Mouse (Mus musculus) midbrain, embryonic 10.5 days (tissue): Measurements from ENCODE around the gene Hoxa13. TPM values are rescaled to one million over a fixed set of nuclear protein-coding genes. Genes with fewer than 3 reads are reported as not detected.

Source experiments
- DNase-seq: peaks from one replicate; pipeline ENCODE4 v3.0.0-alpha.2; 2017; ENCODE audit warnings: low spot score
- H3K27ac ChIP-seq: fragments of 300-500 bp; sonication (generic); replicated peaks from 2 replicates; pipeline ENCODE4 v1.5.1; 2016; ENCODE audit warnings: mild to moderate bottlenecking
- H3K27me3 ChIP-seq: fragments of 300-500 bp; sonication (generic); 2 replicates; pipeline ENCODE4 v1.6.1; 2016; ENCODE audit warnings: low read depth, mild to moderate bottlenecking; ENCODE audit not compliant: poor library complexity, severe bottlenecking
- H3K36me3 ChIP-seq: fragments of 300-500 bp; sonication (generic); 2 replicates; pipeline ENCODE4 v1.6.1; 2016; ENCODE audit warnings: mild to moderate bottlenecking, moderate library complexity
- H3K4me1 ChIP-seq: fragments of 300-500 bp; sonication (generic); 2 replicates; pipeline ENCODE4 v1.6.1; 2016
- H3K4me3 ChIP-seq: fragments of 300-500 bp; sonication (generic); 2 replicates; pipeline ENCODE4 v1.5.1; 2016; ENCODE audit warnings: mild to moderate bottlenecking, moderate library complexity
- H3K9me3 ChIP-seq: fragments of 300-500 bp; sonication (generic); replicated peaks from 2 replicates; pipeline ENCODE4 v1.6.1; 2016; ENCODE audit warnings: mild to moderate bottlenecking
- WGBS: fragments of 180-500 bp; shearing (Covaris S2); methylation state at CpG from one replicate; pipeline ENCODE4 v1.1.7; 2016; 5-methylcytosine and 5-hydroxymethylcytosine counted together
- polyA plus RNA-seq: library from polyadenylated mRNA; unstranded; fragments of >200 nt; fragmentation: Nextera tagmentation; extraction: Ambion mirVana; gene quantifications from 2 replicates; pipeline ENCODE4 v1.2.1, GENCODE M21; 2016

Gene Hoxa13
- polyA plus RNA-seq, 1 experiment from 2014 or later: not detected

- Histone ChIP-seq H3K4me3 (0 out of 2 replicates have a peak overlapping the region, but pooled peaks have one; percentile 17), H3K4me1 (peaks cover 8% of the 10 kb centered on the region), H3K9me3 (no peaks in the 10 kb centered on the region), H3K27me3 (peaks cover 100% of the 10 kb centered on the region), H3K36me3 (no peaks in the 10 kb centered on the region), H3K27ac (no peak overlapping the region)
- DNase-seq: peak; percentile 70
- WGBS: under 1% methylated on average over 35 of the region's 35 CpGs
These were observed 7.8 kb downstream of the Hoxa13 start for GRCm38 (mm10) chr6:52252775-52253376.

GRCm38 (mm10) chr6:52252016-52252774 is 8.5 kb downstream of the Hoxa13 start:
- Histone ChIP-seq H3K9me3 (no peaks in the 10 kb centered on the region), H3K27ac (no peak overlapping the region), H3K4me3 (no peak overlapping the region), H3K36me3 (no peaks in the 10 kb centered on the region), H3K4me1 (peaks cover 8% of the 10 kb centered on the region), H3K27me3 (peaks cover 100% of the 10 kb centered on the region)
- 1% methylated on average over 24 of the region's 24 CpGs for WGBS
- no peak for DNase-seq

GRCm38 (mm10) chr6:52251177-52251879 is 9.4 kb downstream of the Hoxa13 start:
- WGBS: 14% methylated on average over 7 of the region's 7 CpGs
- no peak overlapping the region for H3K27ac ChIP-seq
- no peak overlapping the region for H3K4me3 ChIP-seq
- H3K36me3 ChIP-seq: no peaks in the 10 kb centered on the region
- peaks cover 100% of the 10 kb centered on the region for H3K27me3 ChIP-seq
- peaks cover 8% of the 10 kb centered on the region for H3K4me1 ChIP-seq
- no peaks in the 10 kb centered on the region for H3K9me3 ChIP-seq
- DNase-seq: no peak

- Histone ChIP-seq H3K4me1 (peaks cover 11% of the 10 kb centered on the region), H3K9me3 (no peaks in the 10 kb centered on the region), H3K27me3 (peaks cover 100% of the 10 kb centered on the region), H3K36me3 (no peaks in the 10 kb centered on the region), H3K27ac (no peak overlapping the region), H3K4me3 (no peak overlapping the region)
- WGBS: under 1% methylated on average over 4 of the region's 4 CpGs
- no peak for DNase-seq
These were observed 10.9 kb downstream of the Hoxa13 start for GRCm38 (mm10) chr6:52249826-52250225.

GRCm38 (mm10) chr6:52249415-52249738 is 11.3 kb downstream of the Hoxa13 start:
- Histone ChIP-seq H3K27ac (no peak overlapping the region), H3K4me3 (no peak overlapping the region), H3K27me3 (peaks cover 100% of the 10 kb centered on the region), H3K4me1 (peaks cover 11% of the 10 kb centered on the region), H3K9me3 (no peaks in the 10 kb centered on the region), H3K36me3 (no peaks in the 10 kb centered on the region)
- DNase-seq: no peak
- under 1% methylated on average over 16 of the region's 16 CpGs for WGBS

- DNase-seq: no peak
- WGBS: 2% methylated on average over 27 of the region's 27 CpGs
- no peak overlapping the region for H3K27ac ChIP-seq
- H3K36me3 ChIP-seq: no peaks in the 10 kb centered on the region
- H3K9me3 ChIP-seq: no peaks in the 10 kb centered on the region
- no peak overlapping the region for H3K4me3 ChIP-seq
- H3K4me1 ChIP-seq: peaks cover 11% of the 10 kb centered on the region
- H3K27me3 ChIP-seq: peaks cover 100% of the 10 kb centered on the region
These were observed 11.9 kb downstream of the Hoxa13 start for GRCm38 (mm10) chr6:52248638-52249414.

GRCm38 (mm10) chr6:52247766-52248637 is 12.7 kb downstream of the Hoxa13 start:
- H3K36me3 ChIP-seq: no peaks in the 10 kb centered on the region
- H3K4me3 ChIP-seq: no peak overlapping the region
- DNase-seq: peak; percentile 50
- peaks cover 6% of the 10 kb centered on the region for H3K4me1 ChIP-seq
- H3K27ac ChIP-seq: no peak overlapping the region
- H3K27me3 ChIP-seq: peaks cover 100% of the 10 kb centered on the region
- no peaks in the 10 kb centered on the region for H3K9me3 ChIP-seq
- WGBS: under 1% methylated on average over 23 of the region's 23 CpGs

- H3K27ac ChIP-seq: no peak overlapping the region
- H3K4me1 ChIP-seq: peaks cover 6% of the 10 kb centered on the region
- no peaks in the 10 kb centered on the region for H3K36me3 ChIP-seq
- no peaks in the 10 kb centered on the region for H3K9me3 ChIP-seq
- no peak for DNase-seq
- H3K4me3 ChIP-seq: no peak overlapping the region
- WGBS: 4% methylated on average over 3 of the region's 3 CpGs
- peaks cover 100% of the 10 kb centered on the region for H3K27me3 ChIP-seq
These were observed 13.8 kb downstream of the Hoxa13 start for GRCm38 (mm10) chr6:52246916-52247315.

- no peak for DNase-seq
- Histone ChIP-seq H3K4me3 (no peak overlapping the region), H3K36me3 (no peaks in the 10 kb centered on the region), H3K9me3 (no peaks in the 10 kb centered on the region), H3K27me3 (peaks cover 100% of the 10 kb centered on the region), H3K4me1 (peaks cover 6% of the 10 kb centered on the region), H3K27ac (no peak overlapping the region)
- WGBS: under 1% methylated on average over 26 of the region's 26 CpGs
These were observed 14.3 kb downstream of the Hoxa13 start for GRCm38 (mm10) chr6:52246403-52246803.

- Histone ChIP-seq H3K27me3 (peaks cover 100% of the 10 kb centered on the region), H3K9me3 (no peaks in the 10 kb centered on the region), H3K4me3 (no peak within 1 kb of the TSS), H3K36me3 (no peaks in the 10 kb centered on the region), H3K4me1 (peaks cover 6% of the 10 kb centered on the region), H3K27ac (no peak within 1 kb of the TSS)
- 2% methylated on average over 20 of the region's 20 CpGs for WGBS
- DNase-seq: no peak
These were observed 14.9 kb downstream of the Hoxa13 start, which contains the start of gene Hoxa11 for GRCm38 (mm10) chr6:52245757-52246142. Hoxa11 (minus strand) TSS chr6:52245810.

- Histone ChIP-seq H3K27me3 (peaks cover 100% of the 10 kb centered on the region), H3K4me3 (no peak overlapping the region), H3K27ac (no peak overlapping the region), H3K9me3 (no peaks in the 10 kb centered on the region), H3K4me1 (peaks cover 6% of the 10 kb centered on the region), H3K36me3 (no peaks in the 10 kb centered on the region)
- DNase-seq: no peak
- WGBS: under 1% methylated on average over 71 of the region's 71 CpGs
These were observed 15.5 kb downstream of the Hoxa13 start for GRCm38 (mm10) chr6:52245040-52245756.
